In genomic region chr8:57342386-57343090, GRCm38 (mm10) we compare ENCODE assay signal across 25 mouse cellular contexts. TPM values are rescaled to one million over a fixed set of nuclear protein-coding genes. Genes with fewer than 3 reads are reported as not detected.
DNase-seq lines count a peak whose midpoint lies in the region; ATAC-seq and TF ChIP-seq lines count a peak whose summit lies in the region.
"Had no signal": no experiment of that assay in that cellular context is flagged by ENCODE, and none has a peak within 500 bp of the region (broad histone marks: within the 10 kb centered on the region; RNA-seq: fewer than 3 reads in every experiment).

No protein-coding gene starts in this region.

- H3K4me1 ChIP-seq in heart, embryonic 11.5 days (ENCODE audit: control insufficient read depth, insufficient read depth, low read length): peaks cover 49% of the 10 kb centered on the region
- H3K4me1 ChIP-seq in midbrain, embryonic 10.5 days: peaks cover 10% of the 10 kb centered on the region
- no peaks in the 10 kb centered on the region for H3K4me1 ChIP-seq in midbrain, postnatal 0 days (ENCODE audit: insufficient read depth, low read length)
- peaks cover 38% of the 10 kb centered on the region for H3K4me1 ChIP-seq in limb, embryonic 11.5 days (ENCODE audit: control insufficient read depth, insufficient read depth, low read length)
- H3K4me1 ChIP-seq: liver, embryonic 15.5 days had no signal

- no peak for ATAC-seq in heart, embryonic 11.5 days (replicated peaks; ENCODE audit: insufficient number of reproducible peaks, low FRiP score, low TSS enrichment)
- ATAC-seq in midbrain, postnatal 0 days (ENCODE audit: low FRiP score): no peak
- ATAC-seq in limb, embryonic 11.5 days (ENCODE audit: insufficient number of reproducible peaks, low FRiP score, low TSS enrichment, low read depth): peak; percentile 53
- ATAC-seq: hindbrain, postnatal 0 days; intestine, postnatal 0 days had no signal

- H3K4me2 ChIP-seq in heart, embryonic 11.5 days: no peak overlapping the region; the same call in 1 of the 2 replicates
- no peak overlapping the region for H3K4me2 ChIP-seq in midbrain, postnatal 0 days (ENCODE audit: low read depth, low read length, poor library complexity, severe bottlenecking)
- peak overlapping the region; percentile 27 for H3K4me2 ChIP-seq in limb, embryonic 11.5 days (ENCODE audit: low read depth, severe bottlenecking)
- H3K4me2 ChIP-seq: kidney, embryonic 15.5 days; liver, embryonic 15.5 days; midbrain, embryonic 12.5 days had no signal

- H3K9ac ChIP-seq in heart, embryonic 11.5 days (ENCODE audit: low read depth, low read length): no peak overlapping the region
- no peak overlapping the region for H3K9ac ChIP-seq in midbrain, postnatal 0 days (replicated peaks; ENCODE audit: low read length, poor library complexity, severe bottlenecking)
- H3K9ac ChIP-seq in limb, embryonic 11.5 days (ENCODE audit: low read length): no peak overlapping the region
- H3K9ac ChIP-seq: kidney, embryonic 15.5 days; limb, embryonic 15.5 days; liver, embryonic 15.5 days; midbrain, embryonic 12.5 days had no signal

- 49% methylated on average over 10 of the region's 12 CpGs for WGBS in heart, embryonic 11.5 days (ENCODE audit: insufficient replicate concordance)
- 3% methylated on average over 10 of the region's 12 CpGs for WGBS in midbrain, embryonic 10.5 days
- WGBS in midbrain, postnatal 0 days: 4% methylated on average over 10 of the region's 12 CpGs
- 11% methylated on average over 11 of the region's 12 CpGs for WGBS in limb, embryonic 11.5 days

- H3K9me3 ChIP-seq in heart, embryonic 11.5 days (replicated peaks; ENCODE audit: control insufficient read depth, low read length): no peaks in the 10 kb centered on the region
- H3K9me3 ChIP-seq in midbrain, embryonic 10.5 days (replicated peaks): no peaks in the 10 kb centered on the region
- no peaks in the 10 kb centered on the region for H3K9me3 ChIP-seq in midbrain, postnatal 0 days (ENCODE audit: low read length)
- H3K9me3 ChIP-seq in limb, embryonic 11.5 days (ENCODE audit: control insufficient read depth, low read length): no peaks in the 10 kb centered on the region
- H3K9me3 ChIP-seq: kidney, embryonic 15.5 days; limb, embryonic 15.5 days; liver, embryonic 15.5 days; midbrain, embryonic 12.5 days had no signal

- H3K36me3 ChIP-seq in heart, embryonic 11.5 days (ENCODE audit: control insufficient read depth, insufficient read depth, low read length): no peaks in the 10 kb centered on the region
- H3K36me3 ChIP-seq in midbrain, embryonic 10.5 days: no peaks in the 10 kb centered on the region
- H3K36me3 ChIP-seq in midbrain, postnatal 0 days (ENCODE audit: insufficient read depth, low read length): no peaks in the 10 kb centered on the region
- no peaks in the 10 kb centered on the region for H3K36me3 ChIP-seq in limb, embryonic 11.5 days (ENCODE audit: control insufficient read depth, insufficient read depth, low read length)
- H3K36me3 ChIP-seq: kidney, embryonic 15.5 days; limb, embryonic 15.5 days; liver, embryonic 15.5 days; midbrain, embryonic 12.5 days had no signal

- peak; percentile 79 for DNase-seq in heart, adult 11 months
- DNase-seq in midbrain, embryonic 10.5 days (ENCODE audit: low spot score): peak; percentile 30
- DNase-seq in midbrain, postnatal 0 days (ENCODE audit: low spot score): no peak
- peak; percentile 21 for DNase-seq in embryo, embryonic 10.5 days (ENCODE audit: low spot score)
- DNase-seq in limb, embryonic 11.5 days (ENCODE audit: low spot score): peak; percentile 60
- no peak for DNase-seq in cerebellum, adult 9-10 months
- DNase-seq in right cerebral cortex, postnatal 36 days (ENCODE audit: low spot score in 2 of 2): no peak
- DNase-seq: adrenal gland, postnatal 14 days; cerebellum, adult 11 months; cerebellum, postnatal 14 days; gastrocnemius, adult 2 months; kidney, postnatal 4 days; layer of hippocampus, adult 9-11 months; right cerebral cortex, postnatal 14 days had no signal

- H3K4me3 ChIP-seq in heart, embryonic 11.5 days (ENCODE audit: low read depth, low read length): no peak overlapping the region
- no peak overlapping the region for H3K4me3 ChIP-seq in midbrain, embryonic 10.5 days
- H3K4me3 ChIP-seq in midbrain, postnatal 0 days (ENCODE audit: low read depth, low read length): no peak overlapping the region
- no peak overlapping the region for H3K4me3 ChIP-seq in limb, embryonic 11.5 days (ENCODE audit: low read depth, low read length)
- H3K4me3 ChIP-seq: gastrocnemius, adult 2 months; kidney, embryonic 15.5 days; left cerebral cortex, adult 2 months; limb, embryonic 15.5 days; liver, embryonic 15.5 days; midbrain, embryonic 12.5 days had no signal

- H3K27me3 ChIP-seq in heart, embryonic 11.5 days (ENCODE audit: control insufficient read depth, insufficient read depth, low read length): no peaks in the 10 kb centered on the region
- H3K27me3 ChIP-seq in midbrain, embryonic 10.5 days (ENCODE audit: low read depth, poor library complexity, severe bottlenecking): peaks cover 100% of the 10 kb centered on the region
- peaks cover 94% of the 10 kb centered on the region for H3K27me3 ChIP-seq in midbrain, postnatal 0 days (ENCODE audit: insufficient read depth, low read length)
- peaks cover 21% of the 10 kb centered on the region for H3K27me3 ChIP-seq in limb, embryonic 11.5 days (ENCODE audit: control insufficient read depth, insufficient read depth, low read length)
- H3K27me3 ChIP-seq: CH12.LX had no signal

- H3K27ac ChIP-seq in heart, embryonic 11.5 days (ENCODE audit: low read depth, low read length): no peak overlapping the region
- H3K27ac ChIP-seq in midbrain, embryonic 10.5 days (replicated peaks): no peak overlapping the region
- no peak overlapping the region for H3K27ac ChIP-seq in midbrain, postnatal 0 days (ENCODE audit: low read depth, low read length)
- peak overlapping the region; percentile 77 for H3K27ac ChIP-seq in limb, embryonic 11.5 days (replicated peaks; ENCODE audit: low read depth, low read length)
- H3K27ac ChIP-seq: gastrocnemius, adult 2 months; hindbrain, postnatal 0 days; kidney, embryonic 15.5 days; left cerebral cortex, adult 2 months; limb, embryonic 15.5 days; liver, embryonic 15.5 days; macrophage; midbrain, embryonic 12.5 days had no signal

- TF ChIP-seq CTCF in midbrain, postnatal 0 days (IDR thresholded peaks at IDR 0.05): no peak

RNA-seq across cellular contexts. Expression of gene Hand2, which starts 21.8 kb away (rescaled TPM):
- 17.2 and 17.9 TPM in 2 replicates for polyA plus RNA-seq in heart, embryonic 11.5 days (2014; fragmentation: Nextera tagmentation; extraction: Ambion mirVana)
- polyA plus RNA-seq in midbrain, embryonic 10.5 days (2016; fragmentation: Nextera tagmentation; extraction: Ambion mirVana): not detected in 2 replicates
- not detected in 2 replicates for total RNA-seq in midbrain, postnatal 0 days (2014; rRNA removed)
- polyA plus RNA-seq in midbrain, postnatal 0 days (2015; fragmentation: Nextera tagmentation; extraction: Ambion mirVana): not detected in 2 replicates
- 27.3 and 30.3 TPM in 2 replicates for polyA plus RNA-seq in limb, embryonic 11.5 days (2014; fragmentation: Nextera tagmentation; extraction: Ambion mirVana)
- total RNA-seq: CH12.LX; hindbrain, postnatal 0 days; left cerebral cortex, adult 2 months; MEL had no signal
- polyA plus RNA-seq: hindbrain, postnatal 0 days; macrophage; midbrain, embryonic 12.5 days had no signal

Comparison
In these comparisons a context has a peak if more than half of its experiments do, and no peak if none do; other contexts are left out.
1. DNase-seq: peak in heart, adult 11 months (single experiment), midbrain, embryonic 10.5 days (single experiment), embryo, embryonic 10.5 days (single experiment) and limb, embryonic 11.5 days (single experiment); none in midbrain, postnatal 0 days (single experiment), cerebellum, adult 9-10 months (single experiment) and right cerebral cortex, postnatal 36 days (0 of 2).
2. RNA of gene Hand2, which starts 21.8 kb away (polyA plus RNA-seq): 27.3 to 30.3 TPM in limb, embryonic 11.5 days and 17.2 to 17.9 TPM in heart, embryonic 11.5 days; not detected in midbrain, embryonic 10.5 days and not detected in midbrain, postnatal 0 days; every median in the first group is over 10 times any median in the second.